Mouse (Mus musculus) retina, adult 2 months (tissue): ENCODE results near the gene Pex5.

ENCODE experiments used
- DNase-seq: peaks from one replicate; pipeline ENCODE4 v3.0.0-alpha.2; 2012; ENCODE audit warnings: low read depth, low spot score

Gene Pex5

GRCm38 (mm10) chr6:124414927-124415325 is at the start of gene Pex5:
Gene Pex5, minus strand, starts transcription at chr6:124415067.
- peak; percentile 82 for DNase-seq

GRCm38 (mm10) chr6:124463881-124464291 is 49.0 kb upstream of the Pex5 start:
- no peak for DNase-seq

GRCm38 (mm10) chr6:124459388-124459787 is 44.5 kb upstream of the Pex5 start:
- DNase-seq: no peak

GRCm38 (mm10) chr6:124458505-124458904 is 43.6 kb upstream of the Pex5 start:
- DNase-seq: no peak

- DNase-seq: no peak
Measured at GRCm38 (mm10) chr6:124457827-124458226, 43.0 kb upstream of the Pex5 start.

GRCm38 (mm10) chr6:124456243-124456642 is 41.4 kb upstream of the Pex5 start:
- DNase-seq: no peak

- DNase-seq: no peak
Measured at GRCm38 (mm10) chr6:124453756-124454155, 38.9 kb upstream of the Pex5 start.

- no peak for DNase-seq
Measured at GRCm38 (mm10) chr6:124451995-124452394, 37.1 kb upstream of the Pex5 start.

- no peak for DNase-seq
Measured at GRCm38 (mm10) chr6:124449668-124450383, 35.0 kb upstream of the Pex5 start.

- no peak for DNase-seq
Measured at GRCm38 (mm10) chr6:124448959-124449667, 34.2 kb upstream of the Pex5 start.

GRCm38 (mm10) chr6:124448186-124448852 is 33.5 kb upstream of the Pex5 start:
- no peak for DNase-seq

- no peak for DNase-seq
Measured at GRCm38 (mm10) chr6:124447356-124447755, 32.5 kb upstream of the Pex5 start.

- DNase-seq: no peak
Measured at GRCm38 (mm10) chr6:124446459-124446858, 31.6 kb upstream of the Pex5 start.

GRCm38 (mm10) chr6:124446024-124446423 is 31.2 kb upstream of the Pex5 start:
- DNase-seq: no peak

GRCm38 (mm10) chr6:124443338-124443737 is 28.5 kb upstream of the Pex5 start:
- no peak for DNase-seq

GRCm38 (mm10) chr6:124436245-124436644 is 21.4 kb upstream of the Pex5 start:
- no peak for DNase-seq

- DNase-seq: no peak
Measured at GRCm38 (mm10) chr6:124435173-124435572, 20.3 kb upstream of the Pex5 start.

- no peak for DNase-seq
Measured at GRCm38 (mm10) chr6:124433688-124434324, 18.9 kb upstream of the Pex5 start.

GRCm38 (mm10) chr6:124430784-124431495 is 16.1 kb upstream of the Pex5 start:
- no peak for DNase-seq

- DNase-seq: no peak
Measured at GRCm38 (mm10) chr6:124430379-124430778, 15.5 kb upstream of the Pex5 start.

- no peak for DNase-seq
Measured at GRCm38 (mm10) chr6:124427791-124428576, 13.1 kb upstream of the Pex5 start.
